Mouse (Mus musculus): ENCODE measurements around the gene Vmn1r52.
"Not testable (repeated sequence)": the region's sequence is repeated elsewhere in the genome, so short reads cannot be mapped to it uniquely, and the experiment has no call there.

Gene Vmn1r52

GRCm38 (mm10) chr6:90174508-90174907, at the start of gene Vmn1r52:
Vmn1r52 (plus strand) TSS chr6:90174808.
- DNase-seq = no peak

GRCm38 (mm10) chr6:90160139-90160538, 14.5 kb upstream of the Vmn1r52 start:
- no peak for DNase-seq

DNA sequence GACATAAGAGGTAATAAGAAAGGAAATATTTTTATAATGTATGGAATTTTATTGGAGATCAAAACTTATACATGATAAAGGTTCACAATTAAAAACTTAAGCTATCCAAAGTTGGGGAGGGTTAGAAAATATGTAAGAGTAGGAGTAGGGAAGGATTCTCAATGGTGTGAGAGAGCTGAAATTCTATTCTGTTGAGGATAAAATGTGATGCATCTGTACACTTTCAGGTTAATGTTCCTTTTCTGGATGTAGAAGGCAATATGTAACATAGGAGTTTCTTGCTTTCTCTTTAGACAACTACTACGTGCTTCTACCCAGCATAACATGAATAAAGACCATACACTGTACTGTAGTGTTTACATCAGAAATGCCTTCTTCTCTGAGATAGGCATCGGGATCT, 27.9 kb downstream of the Vmn1r52 start, which contains the start of gene V1ra8:
Gene V1ra8 (plus strand): TSS at position 301 of the 400 bp plus-strand sequence.
- not testable (repeated sequence) for DNase-seq

DNA sequence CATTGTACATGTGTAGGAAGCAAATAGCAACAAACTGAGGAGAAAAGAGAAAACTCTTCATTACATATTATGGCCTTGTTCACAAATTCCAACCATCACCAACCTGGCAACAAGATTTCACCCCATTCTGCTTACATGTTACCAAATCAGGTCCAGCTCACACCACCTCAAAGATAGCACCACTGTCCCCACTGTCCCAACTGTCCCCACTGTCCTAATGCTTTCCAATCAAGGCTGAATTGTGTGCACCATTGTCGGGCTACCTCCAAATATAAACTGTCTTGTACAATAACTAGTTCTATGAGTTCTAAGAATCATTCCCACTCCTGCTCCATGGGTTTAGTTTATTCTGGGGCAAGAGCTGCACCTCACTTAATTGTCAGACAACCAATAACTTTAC, 49.7 kb downstream of the Vmn1r52 start, which contains the start of gene Vmn1r53:
Gene Vmn1r53 (minus strand): TSS at position 101 of the 400 bp plus-strand sequence.
- no peak for DNase-seq

All from thymus, postnatal 36 days (tissue).